Mouse (Mus musculus): ENCODE results near the gene Maff. TPM values are rescaled to one million over a fixed set of nuclear protein-coding genes. Genes with fewer than 3 reads are reported as not detected.
A peak's percentile ranks its signal among the peaks of the same experiment; 100 is the strongest.

Gene Maff
- polyA plus RNA-seq, 1 experiment from 2014 or later = 5.2 TPM

- Histone ChIP-seq H3K9me3 (ENCODE audit: control insufficient read depth, low read length) (no peaks in the 10 kb centered on the region), H3K4me2 (ENCODE audit: low read depth, low read length) (no peak overlapping the region), H3K27ac (ENCODE audit: low read length) (peak overlapping the region; percentile 65), H3K4me3 (ENCODE audit: low read length) (no peak overlapping the region), H3K4me1 (replicated peaks; ENCODE audit: control insufficient read depth, insufficient read depth, low read length) (peaks cover 50% of the 10 kb centered on the region), H3K36me3 (ENCODE audit: control insufficient read depth, insufficient read depth, low read length) (no peaks in the 10 kb centered on the region), H3K27me3 (ENCODE audit: control insufficient read depth, insufficient read depth, low read depth, low read length) (no peaks in the 10 kb centered on the region), H3K9ac (ENCODE audit: low read length) (peak overlapping the region; percentile 12)
- ATAC-seq (ENCODE audit: low read depth) = no peak
- WGBS = 42% methylated on average over 11 of the region's 11 CpGs
Observed at GRCm38 (mm10) chr15:79322281-79322990, 24.0 kb upstream of the Maff start.

GRCm38 (mm10) chr15:79322991-79323790, 23.2 kb upstream of the Maff start:
- WGBS = 51% methylated on average over 6 of the region's 6 CpGs
- no peaks in the 10 kb centered on the region for H3K27me3 ChIP-seq (ENCODE audit: control insufficient read depth, insufficient read depth, low read depth, low read length)
- peak overlapping the region; percentile 65 for H3K27ac ChIP-seq (ENCODE audit: low read length)
- H3K4me3 ChIP-seq (ENCODE audit: low read length) = no peak overlapping the region
- H3K36me3 ChIP-seq (ENCODE audit: control insufficient read depth, insufficient read depth, low read length) = no peaks in the 10 kb centered on the region
- peak; percentile 31 for ATAC-seq (ENCODE audit: low read depth)
- no peak overlapping the region for H3K4me2 ChIP-seq (ENCODE audit: low read depth, low read length)
- H3K9me3 ChIP-seq (ENCODE audit: control insufficient read depth, low read length) = no peaks in the 10 kb centered on the region
- peak overlapping the region; percentile 12; the same call in 1 of the 2 replicates for H3K9ac ChIP-seq (ENCODE audit: low read length)
- H3K4me1 ChIP-seq (replicated peaks; ENCODE audit: control insufficient read depth, insufficient read depth, low read length) = peaks cover 50% of the 10 kb centered on the region

GRCm38 (mm10) chr15:79323791-79324155, 22.6 kb upstream of the Maff start:
- no peak overlapping the region for H3K4me3 ChIP-seq (ENCODE audit: low read length)
- ATAC-seq (ENCODE audit: low read depth) = no peak
- H3K9me3 ChIP-seq (ENCODE audit: control insufficient read depth, low read length) = no peaks in the 10 kb centered on the region
- no peaks in the 10 kb centered on the region for H3K27me3 ChIP-seq (ENCODE audit: control insufficient read depth, insufficient read depth, low read depth, low read length)
- H3K4me1 ChIP-seq (replicated peaks; ENCODE audit: control insufficient read depth, insufficient read depth, low read length) = peaks cover 50% of the 10 kb centered on the region
- WGBS = 45% methylated on average over 4 of the region's 4 CpGs
- no peak overlapping the region for H3K9ac ChIP-seq (ENCODE audit: low read length)
- H3K4me2 ChIP-seq (ENCODE audit: low read depth, low read length) = no peak overlapping the region
- no peaks in the 10 kb centered on the region for H3K36me3 ChIP-seq (ENCODE audit: control insufficient read depth, insufficient read depth, low read length)
- peak overlapping the region; percentile 65 for H3K27ac ChIP-seq (ENCODE audit: low read length)

- Histone ChIP-seq H3K27me3 (ENCODE audit: control insufficient read depth, insufficient read depth, low read depth, low read length) (no peaks in the 10 kb centered on the region), H3K9me3 (ENCODE audit: control insufficient read depth, low read length) (no peaks in the 10 kb centered on the region), H3K9ac (ENCODE audit: low read length) (no peak overlapping the region), H3K4me1 (replicated peaks; ENCODE audit: control insufficient read depth, insufficient read depth, low read length) (peaks cover 50% of the 10 kb centered on the region), H3K4me3 (ENCODE audit: low read length) (no peak overlapping the region), H3K4me2 (ENCODE audit: low read depth, low read length) (no peak overlapping the region), H3K27ac (ENCODE audit: low read length) (peak overlapping the region; percentile 65), H3K36me3 (ENCODE audit: control insufficient read depth, insufficient read depth, low read length) (no peaks in the 10 kb centered on the region)
- ATAC-seq (ENCODE audit: low read depth) = no peak
- 67% methylated on average over 3 of the region's 3 CpGs for WGBS
Observed at GRCm38 (mm10) chr15:79324373-79324772, 22.0 kb upstream of the Maff start.

- no peak overlapping the region for H3K4me3 ChIP-seq (ENCODE audit: low read length)
- no peak for ATAC-seq (ENCODE audit: low read depth)
- H3K9ac ChIP-seq (ENCODE audit: low read length) = peak overlapping the region; percentile 29; the same call in 1 of the 2 replicates
- no peak overlapping the region; the same call in 1 of the 2 replicates for H3K4me2 ChIP-seq (ENCODE audit: low read depth, low read length)
- no peaks in the 10 kb centered on the region for H3K36me3 ChIP-seq (ENCODE audit: control insufficient read depth, insufficient read depth, low read length)
- H3K27me3 ChIP-seq (ENCODE audit: control insufficient read depth, insufficient read depth, low read depth, low read length) = no peaks in the 10 kb centered on the region
- no peaks in the 10 kb centered on the region for H3K9me3 ChIP-seq (ENCODE audit: control insufficient read depth, low read length)
- peaks cover 54% of the 10 kb centered on the region for H3K4me1 ChIP-seq (replicated peaks; ENCODE audit: control insufficient read depth, insufficient read depth, low read length)
- H3K27ac ChIP-seq (ENCODE audit: low read length) = peak overlapping the region; percentile 93
- WGBS = 45% methylated on average over 3 of the region's 3 CpGs
Observed at GRCm38 (mm10) chr15:79325742-79326141, 20.7 kb upstream of the Maff start.

- peaks cover 54% of the 10 kb centered on the region for H3K4me1 ChIP-seq (replicated peaks; ENCODE audit: control insufficient read depth, insufficient read depth, low read length)
- 47% methylated on average over 4 of the region's 4 CpGs for WGBS
Observed at GRCm38 (mm10) chr15:79326264-79326663, 20.2 kb upstream of the Maff start.

GRCm38 (mm10) chr15:79326971-79327961, 19.2 kb upstream of the Maff start:
- H3K4me3 ChIP-seq (ENCODE audit: low read length) = peak overlapping the region; percentile 66

More at GRCm38 (mm10) chr15:79326264-79326663, 20.2 kb upstream of the Maff start:
- H3K27me3 ChIP-seq (ENCODE audit: control insufficient read depth, insufficient read depth, low read depth, low read length) = no peaks in the 10 kb centered on the region
- H3K27ac ChIP-seq (ENCODE audit: low read length) = peak overlapping the region; percentile 93
- H3K9me3 ChIP-seq (ENCODE audit: control insufficient read depth, low read length) = no peaks in the 10 kb centered on the region
- peak overlapping the region; percentile 62 for H3K4me2 ChIP-seq (ENCODE audit: low read depth, low read length)
- H3K4me3 ChIP-seq (ENCODE audit: low read length) = no peak overlapping the region
- ATAC-seq (ENCODE audit: low read depth) = peak; percentile 17
- H3K9ac ChIP-seq (ENCODE audit: low read length) = peak overlapping the region; percentile 29; the same call in 1 of the 2 replicates
- no peaks in the 10 kb centered on the region for H3K36me3 ChIP-seq (ENCODE audit: control insufficient read depth, insufficient read depth, low read length)

GRCm38 (mm10) chr15:79328058-79328938, 18.1 kb upstream of the Maff start, which contains the start of gene Pla2g6:
TSS of gene Pla2g6 (minus strand) at chr15:79328390.
- peak within 1 kb of the TSS; percentile 62 for H3K4me2 ChIP-seq (ENCODE audit: low read depth, low read length)

More at GRCm38 (mm10) chr15:79326971-79327961, 19.2 kb upstream of the Maff start:
- peak overlapping the region; percentile 62 for H3K4me2 ChIP-seq (ENCODE audit: low read depth, low read length)
- H3K9me3 ChIP-seq (ENCODE audit: control insufficient read depth, low read length) = no peaks in the 10 kb centered on the region
- WGBS = 8% methylated on average over 20 of the region's 20 CpGs
- peak overlapping the region; percentile 93 for H3K27ac ChIP-seq (ENCODE audit: low read length)
- no peaks in the 10 kb centered on the region for H3K27me3 ChIP-seq (ENCODE audit: control insufficient read depth, insufficient read depth, low read depth, low read length)
- H3K9ac ChIP-seq (ENCODE audit: low read length) = peak overlapping the region; percentile 78
- H3K36me3 ChIP-seq (ENCODE audit: control insufficient read depth, insufficient read depth, low read length) = no peaks in the 10 kb centered on the region
- H3K4me1 ChIP-seq (replicated peaks; ENCODE audit: control insufficient read depth, insufficient read depth, low read length) = peaks cover 52% of the 10 kb centered on the region
- ATAC-seq (ENCODE audit: low read depth) = no peak; the same call in 1 of the 2 replicates

More at GRCm38 (mm10) chr15:79328058-79328938, 18.1 kb upstream of the Maff start, which contains the start of gene Pla2g6:
- WGBS = 2% methylated on average over 46 of the region's 46 CpGs
- peak; percentile 95 for ATAC-seq (ENCODE audit: low read depth)
- H3K27ac ChIP-seq (ENCODE audit: low read length) = peak within 1 kb of the TSS; percentile 93
- H3K36me3 ChIP-seq (ENCODE audit: control insufficient read depth, insufficient read depth, low read length) = no peaks in the 10 kb centered on the region
- H3K9ac ChIP-seq (ENCODE audit: low read length) = peak within 1 kb of the TSS; percentile 78
- peak within 1 kb of the TSS; percentile 66 for H3K4me3 ChIP-seq (ENCODE audit: low read length)
- no peaks in the 10 kb centered on the region for H3K27me3 ChIP-seq (ENCODE audit: control insufficient read depth, insufficient read depth, low read depth, low read length)
- H3K9me3 ChIP-seq (ENCODE audit: control insufficient read depth, low read length) = no peaks in the 10 kb centered on the region
- peaks cover 45% of the 10 kb centered on the region for H3K4me1 ChIP-seq (replicated peaks; ENCODE audit: control insufficient read depth, insufficient read depth, low read length)

Measured in lung, embryonic 16.5 days (tissue).